Mouse (Mus musculus) liver, adult 10 weeks (tissue): ENCODE data around the gene Arl10. TPM values are rescaled to one million over a fixed set of nuclear protein-coding genes. Genes with fewer than 3 reads are reported as not detected.

ENCODE experiments used
- polyA plus RNA-seq: library from polyadenylated mRNA; stranded (reverse); fragments of 350-450 nt; fragmentation: Illumina TruSeq; extraction: RNeasy Lipid Tissue Mini Kit (QIAGEN cat#74804); gene quantifications from one replicate; pipeline ENCODE4 v1.2.3, GENCODE M21; 2014; ENCODE audit warnings: low read depth, low replicate concordance

Gene Arl10
- polyA plus RNA-seq, result 1.2 TPM

GRCm38 (mm10) chr13:54574854-54575481 is at the start of gene Arl10:
Gene Arl10 (plus strand): TSS chr13:54575015.

GRCm38 (mm10) chr13:54565201-54565581 is 9.6 kb upstream of the Arl10 start, which contains the start of gene 4833439L19Rik:
Gene 4833439L19Rik (minus strand): TSS chr13:54565435.

GRCm38 (mm10) chr13:54589996-54590951 is 15.5 kb downstream of the Arl10 start, which contains the start of the genes Nop16 and Higd2a:
Gene Nop16 (minus strand): TSS chr13:54590090.
Gene Higd2a (plus strand): TSS chr13:54590207.

GRCm38 (mm10) chr13:54610972-54611754 is 36.3 kb downstream of the Arl10 start, which contains the start of gene Cltb:
Gene Cltb (minus strand): TSS chr13:54611344.

GRCm38 (mm10) chr13:54621155-54621932 is 46.5 kb downstream of the Arl10 start, which contains the start of gene Faf2:
Gene Faf2 (plus strand): TSS chr13:54621784.

Other genes with a start within 250 kb of the Arl10 start
- 0.45 TPM for gene Cplx2, start 203.7 kb upstream of the Arl10 start, polyA plus RNA-seq
- gene Thoc3, start 106.2 kb upstream of the Arl10 start, polyA plus RNA-seq, result 7.0 TPM
- 7.5 TPM for gene Simc1, start 71.2 kb upstream of the Arl10 start, polyA plus RNA-seq
- 50.6 TPM for gene 4833439L19Rik, start 9.6 kb upstream of the Arl10 start, polyA plus RNA-seq
- 13.0 TPM for gene Nop16, start 15.1 kb downstream of the Arl10 start, polyA plus RNA-seq
- 29.7 TPM for gene Higd2a, start 15.2 kb downstream of the Arl10 start, polyA plus RNA-seq
- gene Cltb, start 36.3 kb downstream of the Arl10 start, polyA plus RNA-seq, result 8.8 TPM
- gene Faf2, start 46.8 kb downstream of the Arl10 start, polyA plus RNA-seq, result 35.5 TPM
- 12.2 TPM for gene Rnf44, start 118.9 kb downstream of the Arl10 start, polyA plus RNA-seq
- not detected for gene Cdhr2, start 126.4 kb downstream of the Arl10 start, polyA plus RNA-seq
- gene Gprin1, start 174.9 kb downstream of the Arl10 start, polyA plus RNA-seq, result not detected
- not detected for gene Sncb, start 191.6 kb downstream of the Arl10 start, polyA plus RNA-seq
- not detected for gene Eif4e1b, start 209.0 kb downstream of the Arl10 start, polyA plus RNA-seq
- gene Tspan17, start 214.4 kb downstream of the Arl10 start, polyA plus RNA-seq, result not detected